Mouse (Mus musculus) WW6 (cell line): Measurements from ENCODE around the gene Vps13d.

Experiments
- DNase-seq: peaks from one replicate; pipeline ENCODE4 v3.0.0-alpha.2; 2013; ENCODE audit warnings: low read depth, low spot score

The Vps13d gene

GRCm38 (mm10) chr4:145194559-145195162, at the start of gene Vps13d:
TSS of gene Vps13d (minus strand) at chr4:145195005.
- DNase-seq: peak; percentile 74

- no peak for DNase-seq
Measured at GRCm38 (mm10) chr4:145242719-145243350, 48.0 kb upstream of the Vps13d start.

- DNase-seq: no peak
Measured at GRCm38 (mm10) chr4:145240723-145241231, 46.0 kb upstream of the Vps13d start.

- DNase-seq: no peak
Measured at GRCm38 (mm10) chr4:145239049-145239830, 44.4 kb upstream of the Vps13d start.

- DNase-seq: no peak
Measured at GRCm38 (mm10) chr4:145236027-145236426, 41.2 kb upstream of the Vps13d start.

GRCm38 (mm10) chr4:145233487-145234228, 38.9 kb upstream of the Vps13d start:
- DNase-seq: no peak

- DNase-seq: no peak
Measured at GRCm38 (mm10) chr4:145231732-145232131, 36.9 kb upstream of the Vps13d start.

GRCm38 (mm10) chr4:145230647-145231046, 35.8 kb upstream of the Vps13d start:
- DNase-seq: no peak

GRCm38 (mm10) chr4:145229524-145230163, 34.8 kb upstream of the Vps13d start:
- DNase-seq: no peak

- DNase-seq: no peak
Measured at GRCm38 (mm10) chr4:145229051-145229450, 34.2 kb upstream of the Vps13d start.

GRCm38 (mm10) chr4:145224613-145225012, 29.8 kb upstream of the Vps13d start:
- DNase-seq: no peak

GRCm38 (mm10) chr4:145222064-145222463, 27.3 kb upstream of the Vps13d start:
- no peak for DNase-seq

- no peak for DNase-seq
Measured at GRCm38 (mm10) chr4:145221379-145221778, 26.6 kb upstream of the Vps13d start.

GRCm38 (mm10) chr4:145220001-145220400, 25.2 kb upstream of the Vps13d start:
- no peak for DNase-seq

- no peak for DNase-seq
Measured at GRCm38 (mm10) chr4:145219240-145219985, 24.6 kb upstream of the Vps13d start.

GRCm38 (mm10) chr4:145217837-145218236, 23.0 kb upstream of the Vps13d start:
- no peak for DNase-seq

GRCm38 (mm10) chr4:145217046-145217445, 22.2 kb upstream of the Vps13d start:
- DNase-seq: no peak

- DNase-seq: no peak
Measured at GRCm38 (mm10) chr4:145215396-145215795, 20.6 kb upstream of the Vps13d start.

- no peak for DNase-seq
Measured at GRCm38 (mm10) chr4:145214786-145215174, 20.0 kb upstream of the Vps13d start.

- peak; percentile 86 for DNase-seq
Measured at GRCm38 (mm10) chr4:145213999-145214785, 19.4 kb upstream of the Vps13d start.
